ENCODE assay signal across 8 mouse cellular contexts in genomic region chr2:101815250-101815934, GRCm38 (mm10).
A peak's percentile ranks its signal among the peaks of the same experiment; 100 is the strongest.
DNase-seq lines count a peak whose midpoint lies in the region; ATAC-seq and TF ChIP-seq lines count a peak whose summit lies in the region.
"Had no signal": no experiment of that assay in that cellular context is flagged by ENCODE, and none has a peak within 500 bp of the region (broad histone marks: within the 10 kb centered on the region; RNA-seq: fewer than 3 reads in every experiment).

No protein-coding gene starts in this region.

- no peak for TF ChIP-seq POLR2A in ES-Bruce4 (IDR thresholded peaks at IDR 0.05; ENCODE audit: insufficient read depth, low read length)

- H3K4me2 ChIP-seq in kidney, embryonic 14.5 days (replicated peaks; ENCODE audit: low read depth, low read length) = no peak overlapping the region
- H3K4me2 ChIP-seq in hindbrain, embryonic 13.5 days = no peak overlapping the region
- H3K4me2 ChIP-seq: midbrain, embryonic 12.5 days had no signal

- TF ChIP-seq EP300 in ES-Bruce4 (IDR thresholded peaks at IDR 0.05; ENCODE audit: insufficient read depth, low read depth, low read length) = no peak

- H3K4me1 ChIP-seq in kidney, embryonic 14.5 days (ENCODE audit: control insufficient read depth, insufficient read depth, low read length) = peaks cover 26% of the 10 kb centered on the region; the same call in 1 of the 2 replicates
- no peaks in the 10 kb centered on the region for H3K4me1 ChIP-seq in ES-Bruce4 (ENCODE audit: control insufficient read depth, insufficient read depth, low read length)
- H3K4me1 ChIP-seq in limb, embryonic 10.5 days = peaks cover 10% of the 10 kb centered on the region; the same call in 1 of the 2 replicates
- H3K4me1 ChIP-seq in hindbrain, embryonic 13.5 days (replicated peaks) = no peaks in the 10 kb centered on the region
- H3K4me1 ChIP-seq: midbrain, embryonic 12.5 days had no signal

- ATAC-seq in kidney, embryonic 14.5 days (ENCODE audit: low FRiP score, low TSS enrichment) = peak; percentile 84
- ATAC-seq in hindbrain, embryonic 13.5 days (ENCODE audit: low FRiP score) = no peak

- H3K9ac ChIP-seq in kidney, embryonic 14.5 days (ENCODE audit: low read depth, low read length) = no peak overlapping the region
- no peak overlapping the region for H3K9ac ChIP-seq in ES-Bruce4 (ENCODE audit: low read depth, poor library complexity, severe bottlenecking)
- no peak overlapping the region for H3K9ac ChIP-seq in hindbrain, embryonic 13.5 days
- H3K9ac ChIP-seq: midbrain, embryonic 12.5 days had no signal

- TF ChIP-seq CTCF in ES-Bruce4 (IDR thresholded peaks at IDR 0.05; ENCODE audit: low read depth, low read length) = peak; percentile 71

- no peaks in the 10 kb centered on the region for H3K27me3 ChIP-seq in kidney, embryonic 14.5 days (ENCODE audit: control insufficient read depth, insufficient read depth, low read length)
- H3K27me3 ChIP-seq in ES-Bruce4 (ENCODE audit: control insufficient read depth, insufficient read depth, low read length, poor library complexity, severe bottlenecking) = no peaks in the 10 kb centered on the region
- H3K27me3 ChIP-seq in limb, embryonic 10.5 days (ENCODE audit: low read depth, poor library complexity, severe bottlenecking) = no peaks in the 10 kb centered on the region
- no peaks in the 10 kb centered on the region for H3K27me3 ChIP-seq in hindbrain, embryonic 13.5 days
- H3K27me3 ChIP-seq: midbrain, embryonic 12.5 days had no signal

- H3K9me3 ChIP-seq in kidney, embryonic 14.5 days (ENCODE audit: control insufficient read depth, low read length) = no peaks in the 10 kb centered on the region
- no peaks in the 10 kb centered on the region for H3K9me3 ChIP-seq in ES-Bruce4 (replicated peaks; ENCODE audit: control insufficient read depth, insufficient read depth, low read length, poor library complexity, severe bottlenecking)
- H3K9me3 ChIP-seq in limb, embryonic 10.5 days (replicated peaks) = no peaks in the 10 kb centered on the region
- H3K9me3 ChIP-seq in hindbrain, embryonic 13.5 days = no peaks in the 10 kb centered on the region
- H3K9me3 ChIP-seq: midbrain, embryonic 12.5 days had no signal

- DNase-seq in kidney, adult 11 months = no peak
- DNase-seq in adrenal gland, postnatal 14 days = peak; percentile 58
- DNase-seq in limb, embryonic 10.5 days (ENCODE audit: low spot score) = peak; percentile 74
- peak; percentile 16 to 73 for DNase-seq in spleen, postnatal 10 days (ENCODE audit: low spot score in 2 of 2)

- 22% methylated on average over 5 of the region's 5 CpGs for WGBS in kidney, embryonic 14.5 days
- WGBS in limb, embryonic 10.5 days = 39% methylated on average over 5 of the region's 5 CpGs
- 29% methylated on average over 5 of the region's 5 CpGs for WGBS in hindbrain, embryonic 13.5 days

- no peak overlapping the region for H3K4me3 ChIP-seq in kidney, embryonic 14.5 days (ENCODE audit: low read length)
- H3K4me3 ChIP-seq in ES-Bruce4 (ENCODE audit: low read depth, low read length) = no peak overlapping the region
- H3K4me3 ChIP-seq in limb, embryonic 10.5 days = no peak overlapping the region
- H3K4me3 ChIP-seq in hindbrain, embryonic 13.5 days = no peak overlapping the region
- H3K4me3 ChIP-seq: midbrain, embryonic 12.5 days had no signal

- H3K36me3 ChIP-seq in kidney, embryonic 14.5 days (ENCODE audit: control insufficient read depth, insufficient read depth, low read length) = no peaks in the 10 kb centered on the region
- no peaks in the 10 kb centered on the region for H3K36me3 ChIP-seq in ES-Bruce4 (ENCODE audit: control insufficient read depth, insufficient read depth, low read length, poor library complexity, severe bottlenecking)
- no peaks in the 10 kb centered on the region for H3K36me3 ChIP-seq in limb, embryonic 10.5 days
- no peaks in the 10 kb centered on the region for H3K36me3 ChIP-seq in hindbrain, embryonic 13.5 days
- H3K36me3 ChIP-seq: midbrain, embryonic 12.5 days had no signal

- peak overlapping the region; percentile 73; the same call in 1 of the 2 replicates for H3K27ac ChIP-seq in kidney, embryonic 14.5 days (ENCODE audit: low read depth, low read length)
- no peak overlapping the region for H3K27ac ChIP-seq in ES-Bruce4 (ENCODE audit: insufficient read depth, low read length)
- H3K27ac ChIP-seq in limb, embryonic 10.5 days = no peak overlapping the region
- H3K27ac ChIP-seq in hindbrain, embryonic 13.5 days = no peak overlapping the region
- H3K27ac ChIP-seq: midbrain, embryonic 12.5 days had no signal
